23 mouse cellular contexts compared by ENCODE assay signal in the genomic region with DNA sequence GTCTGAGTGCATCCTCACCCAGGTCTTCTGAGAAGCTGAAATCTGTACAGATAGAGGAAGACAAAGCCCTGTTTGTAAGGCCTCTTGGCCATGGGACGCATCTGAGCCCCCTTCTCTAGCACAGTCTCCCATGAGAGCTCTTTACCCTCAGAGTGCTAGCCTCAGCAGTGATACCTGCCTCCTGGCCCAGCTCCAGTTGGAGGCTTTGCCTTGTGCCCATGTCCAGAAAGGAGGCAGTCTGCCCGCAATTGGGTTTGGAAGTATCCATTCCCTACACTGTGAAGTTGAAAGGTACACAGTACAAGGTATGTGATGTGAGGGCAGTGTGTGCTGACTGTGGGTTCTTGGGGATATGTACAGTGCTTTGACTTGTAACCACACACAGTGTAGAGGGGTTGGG.
"Had no signal": no experiment of that assay in that cellular context is flagged by ENCODE, and none has a peak within 500 bp of the region (broad histone marks: within the 10 kb centered on the region; RNA-seq: fewer than 3 reads in every experiment).

No protein-coding gene starts in this region.

- DNase-seq: gastrocnemius, adult 2 months; gastrocnemius, postnatal 10 days; gastrocnemius, postnatal 25 days; heart, adult 18-20 months; heart, postnatal 10 days; heart, postnatal 4 days; kidney, adult 18-20 months; kidney, adult 8-10 months; kidney, postnatal 14 days; kidney, postnatal 36 days; layer of hippocampus, adult 9-11 months; layer of hippocampus, postnatal 36 days; left cerebral cortex, postnatal 4 days had no signal

- H3K27ac ChIP-seq: gastrocnemius, adult 2 months; heart, embryonic 10.5 days; hindbrain, embryonic 10.5 days; hindbrain, embryonic 12.5 days; hindbrain, embryonic 14.5 days; intestine, embryonic 15.5 days; limb, embryonic 13.5 days; limb, embryonic 15.5 days; liver, embryonic 12.5 days; liver, embryonic 14.5 days had no signal

- H3K4me3 ChIP-seq: gastrocnemius, adult 2 months; heart, embryonic 10.5 days; heart, embryonic 12.5 days; hindbrain, embryonic 10.5 days; hindbrain, embryonic 12.5 days; intestine, embryonic 15.5 days; limb, embryonic 13.5 days; limb, embryonic 15.5 days; liver, embryonic 12.5 days had no signal

- H3K36me3 ChIP-seq: heart, embryonic 10.5 days; heart, embryonic 12.5 days; hindbrain, embryonic 10.5 days; hindbrain, embryonic 12.5 days; intestine, embryonic 15.5 days; limb, embryonic 13.5 days; limb, embryonic 15.5 days; liver, embryonic 12.5 days had no signal

- H3K4me1 ChIP-seq: hindbrain, embryonic 10.5 days; hindbrain, embryonic 12.5 days; intestine, embryonic 15.5 days; limb, embryonic 15.5 days; liver, embryonic 12.5 days had no signal

- H3K27me3 ChIP-seq: heart, embryonic 12.5 days; hindbrain, embryonic 12.5 days; intestine, embryonic 15.5 days; limb, embryonic 13.5 days; limb, embryonic 15.5 days; liver, embryonic 12.5 days had no signal
